Mouse (Mus musculus): ENCODE results near the gene P3h2.

P3h2 gene

GRCm38 (mm10) chr16:25983635-25984034 lies 121.9 kb downstream of the P3h2 start:
- no peak for DNase-seq (ENCODE audit: low read depth, low spot score)

GRCm38 (mm10) chr16:25979037-25979436 lies 126.5 kb downstream of the P3h2 start:
- no peak for DNase-seq (ENCODE audit: low read depth, low spot score)

GRCm38 (mm10) chr16:25977210-25977609 lies 128.4 kb downstream of the P3h2 start:
- no peak for DNase-seq (ENCODE audit: low read depth, low spot score)

- no peak for DNase-seq (ENCODE audit: low read depth, low spot score)
Observed at GRCm38 (mm10) chr16:25971285-25971684, 134.3 kb downstream of the P3h2 start.

GRCm38 (mm10) chr16:25970720-25971119 lies 134.9 kb downstream of the P3h2 start:
- no peak for DNase-seq (ENCODE audit: low read depth, low spot score)

- no peak for DNase-seq (ENCODE audit: low read depth, low spot score)
Observed at GRCm38 (mm10) chr16:25970193-25970592, 135.4 kb downstream of the P3h2 start.

GRCm38 (mm10) chr16:25967297-25967696 lies 138.3 kb downstream of the P3h2 start:
- DNase-seq (ENCODE audit: low read depth, low spot score), result peak; percentile 51

GRCm38 (mm10) chr16:25963856-25964255 lies 141.7 kb downstream of the P3h2 start:
- DNase-seq (ENCODE audit: low read depth, low spot score), result peak; percentile 36

GRCm38 (mm10) chr16:25960345-25960744 lies 145.2 kb downstream of the P3h2 start:
- DNase-seq (ENCODE audit: low read depth, low spot score), result no peak

- DNase-seq (ENCODE audit: low read depth, low spot score), result no peak
Observed at GRCm38 (mm10) chr16:25959929-25960328, 145.7 kb downstream of the P3h2 start.

GRCm38 (mm10) chr16:25958650-25959238 lies 146.8 kb downstream of the P3h2 start:
- peak; percentile 31 for DNase-seq (ENCODE audit: low read depth, low spot score)

GRCm38 (mm10) chr16:25958213-25958612 lies 147.4 kb downstream of the P3h2 start:
- no peak for DNase-seq (ENCODE audit: low read depth, low spot score)

- DNase-seq (ENCODE audit: low read depth, low spot score), result no peak
Observed at GRCm38 (mm10) chr16:25956831-25957230, 148.8 kb downstream of the P3h2 start.

- no peak for DNase-seq (ENCODE audit: low read depth, low spot score)
Observed at GRCm38 (mm10) chr16:25954614-25955013, 151.0 kb downstream of the P3h2 start.

- DNase-seq (ENCODE audit: low read depth, low spot score), result no peak
Observed at GRCm38 (mm10) chr16:25953359-25953758, 152.2 kb downstream of the P3h2 start.

GRCm38 (mm10) chr16:25952005-25952404 lies 153.6 kb downstream of the P3h2 start:
- no peak for DNase-seq (ENCODE audit: low read depth, low spot score)

- no peak for DNase-seq (ENCODE audit: low read depth, low spot score)
Observed at GRCm38 (mm10) chr16:25948067-25948466, 157.5 kb downstream of the P3h2 start.

- DNase-seq (ENCODE audit: low read depth, low spot score), result no peak
Observed at GRCm38 (mm10) chr16:25945151-25945955, 160.2 kb downstream of the P3h2 start.

GRCm38 (mm10) chr16:25942261-25942660 lies 163.3 kb downstream of the P3h2 start:
- DNase-seq (ENCODE audit: low read depth, low spot score), result no peak

GRCm38 (mm10) chr16:25934181-25934580 lies 171.4 kb downstream of the P3h2 start:
- DNase-seq (ENCODE audit: low read depth, low spot score), result no peak

GRCm38 (mm10) chr16:25912185-25912584 lies 193.4 kb downstream of the P3h2 start:
- DNase-seq (ENCODE audit: low read depth, low spot score), result no peak

Measured in A20 (cell line).